Mouse (Mus musculus) midbrain, embryonic 12.5 days (tissue): Measurements from ENCODE around the gene Ssna1. TPM values are rescaled to one million over a fixed set of nuclear protein-coding genes. Genes with fewer than 3 reads are reported as not detected.
"Not testable (repeated sequence)": the region's sequence is repeated elsewhere in the genome, so short reads cannot be mapped to it uniquely, and the experiment has no call there.

ENCODE experiments used
- ATAC-seq: fragments of 200-750 bp; cut with Nextera tagmentation; 2 replicates; pipeline ENCODE4 v1.8.0; 2017; ENCODE audit warnings: low read depth, moderate TSS enrichment, moderate library complexity; ENCODE audit not compliant: low FRiP score
- H3K27ac ChIP-seq: fragments of 300-500 bp; sonication (generic); replicated peaks from 2 replicates; pipeline ENCODE4 v1.5.1; 2016; ENCODE audit warnings: mild to moderate bottlenecking
- H3K27me3 ChIP-seq: fragments of 300-500 bp; sonication (generic); 2 replicates; pipeline ENCODE4 v1.6.1; 2016; ENCODE audit warnings: mild to moderate bottlenecking
- H3K36me3 ChIP-seq: fragments of 300-500 bp; sonication (generic); 2 replicates; pipeline ENCODE4 v1.6.1; 2016
- H3K4me1 ChIP-seq: fragments of 300-500 bp; sonication (generic); 2 replicates; pipeline ENCODE4 v1.6.1; 2016
- H3K4me2 ChIP-seq: fragments of 300-500 bp; sonication (generic); replicated peaks from 2 replicates; pipeline ENCODE4 v1.6.1; 2016; ENCODE audit warnings: mild to moderate bottlenecking, moderate library complexity
- H3K4me3 ChIP-seq: fragments of 300-500 bp; sonication (generic); 2 replicates; pipeline ENCODE4 v1.5.1; 2016; ENCODE audit warnings: mild to moderate bottlenecking
- H3K9ac ChIP-seq: fragments of 300-500 bp; sonication (generic); replicated peaks from 2 replicates; pipeline ENCODE4 v1.6.1; 2016; ENCODE audit warnings: mild to moderate bottlenecking, moderate library complexity
- H3K9me3 ChIP-seq: fragments of 300-500 bp; sonication (generic); 2 replicates; pipeline ENCODE4 v1.6.1; 2016; ENCODE audit warnings: mild to moderate bottlenecking
- WGBS: fragments of 180-500 bp; shearing (Covaris S2); methylation state at CpG from one replicate; pipeline ENCODE4 v1.1.7; 2016; 5-methylcytosine and 5-hydroxymethylcytosine counted together
- polyA plus RNA-seq: library from polyadenylated mRNA; unstranded; fragments of >200 nt; fragmentation: Nextera tagmentation; extraction: Ambion mirVana; gene quantifications from 2 replicates; pipeline ENCODE4 v1.2.1, GENCODE M21; 2016

Gene Ssna1
- polyA plus RNA-seq, 1 experiment from 2014 or later: 216 TPM

DNA sequence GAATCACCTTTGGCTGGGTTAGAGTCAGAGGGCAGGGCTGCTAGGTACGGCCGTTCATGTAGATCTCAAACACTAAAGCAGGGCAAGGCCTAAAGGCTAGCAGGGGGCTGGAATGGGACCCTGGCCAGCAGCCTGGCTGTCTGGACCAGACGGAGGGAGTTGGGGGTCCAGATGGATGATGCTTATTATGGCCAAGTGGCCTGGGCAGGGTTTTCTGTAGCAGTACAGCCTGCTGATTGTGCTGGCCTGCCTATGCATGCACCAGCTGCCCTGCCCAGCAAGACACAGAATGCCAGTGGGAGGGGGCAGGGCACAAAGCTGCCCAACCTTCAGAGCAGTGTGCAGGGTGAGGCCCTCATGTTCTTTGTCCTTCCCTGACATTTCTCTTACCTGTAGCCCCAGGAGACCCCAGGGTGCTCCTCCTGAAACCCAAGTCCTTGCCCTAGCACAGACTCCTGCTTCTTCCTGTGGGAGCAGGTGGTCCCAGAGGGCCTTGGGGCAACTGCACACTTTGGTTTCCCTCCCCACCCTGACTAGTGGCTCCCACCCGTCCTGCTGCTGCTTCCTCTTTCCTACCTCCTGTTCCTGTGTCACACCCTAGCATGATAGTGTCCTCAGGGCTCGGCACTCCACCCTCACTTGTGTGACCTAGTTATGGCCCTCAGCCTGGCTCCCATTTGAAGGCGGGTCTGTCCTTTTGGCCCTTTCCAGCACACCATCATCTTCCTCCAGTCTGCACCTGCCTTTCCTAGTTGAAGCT lies 6.2 kb downstream of the Ssna1 start:
- no peaks in the 10 kb centered on the region for H3K9me3 ChIP-seq
- peaks cover 30% of the 10 kb centered on the region for H3K27me3 ChIP-seq
- no peak overlapping the region for H3K9ac ChIP-seq
- WGBS: 64% methylated on average over 6 of the region's 6 CpGs
- no peak overlapping the region for H3K27ac ChIP-seq
- peak overlapping the region; percentile 21; the same call in 1 of the 2 replicates for H3K4me2 ChIP-seq
- peak overlapping the region; percentile 4; the same call in 1 of the 2 replicates for H3K4me3 ChIP-seq
- peaks cover 61% of the 10 kb centered on the region for H3K4me1 ChIP-seq
- no peak for ATAC-seq
- H3K36me3 ChIP-seq: peaks cover 16% of the 10 kb centered on the region; the same call in 1 of the 2 replicates

DNA sequence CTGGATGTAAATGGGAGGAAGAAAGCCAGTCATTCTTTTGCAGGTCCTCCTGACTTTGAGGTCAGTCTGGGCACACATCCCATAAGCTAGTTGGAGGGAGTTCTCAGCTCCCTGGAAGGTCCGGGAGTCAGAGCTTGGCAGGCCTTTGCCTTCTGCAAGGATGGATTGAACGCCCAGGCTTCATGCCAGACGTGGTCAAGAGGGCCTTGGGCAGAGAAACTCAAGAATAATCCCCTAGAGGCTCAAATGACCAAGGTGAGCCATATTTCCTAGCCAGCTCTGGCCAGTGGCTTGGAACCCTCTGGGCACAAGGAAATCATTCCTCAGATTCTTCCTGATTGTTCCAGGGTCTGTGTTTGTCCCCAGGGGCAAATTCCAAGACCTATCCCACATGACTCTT lies 7.4 kb downstream of the Ssna1 start:
- no peak for ATAC-seq
- Histone ChIP-seq H3K9me3 (no peaks in the 10 kb centered on the region), H3K27ac (no peak overlapping the region), H3K36me3 (peaks cover 16% of the 10 kb centered on the region; the same call in 1 of the 2 replicates), H3K27me3 (peaks cover 30% of the 10 kb centered on the region), H3K4me1 (peaks cover 54% of the 10 kb centered on the region), H3K4me2 (0 out of 2 replicates have a peak overlapping the region, but pooled peaks have one; percentile 99), H3K9ac (0 out of 2 replicates have a peak overlapping the region, but pooled peaks have one; percentile 24), H3K4me3 (no peak overlapping the region)
- WGBS: 82% methylated on average over 3 of the region's 3 CpGs

DNA sequence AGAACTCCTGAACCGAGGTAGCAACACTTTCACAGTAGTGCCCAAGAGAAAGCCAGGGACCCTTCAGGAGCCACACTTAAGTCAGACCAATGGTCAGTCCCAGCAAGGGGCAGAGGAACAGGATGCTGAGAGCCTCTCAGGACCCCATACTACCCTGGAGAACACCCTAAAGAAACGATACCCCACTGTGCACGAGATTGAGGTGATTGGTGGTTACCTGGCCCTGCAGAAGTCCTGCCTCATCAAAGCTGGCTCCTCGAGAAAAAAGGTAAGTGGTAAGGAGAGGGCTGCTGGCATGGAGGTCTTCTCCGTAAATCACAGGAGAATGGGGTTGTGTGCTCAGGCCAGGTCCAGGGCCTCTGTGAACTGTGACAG lies 8.0 kb downstream of the Ssna1 start:
- H3K4me2 ChIP-seq: peak overlapping the region; percentile 99; the same call in 1 of the 2 replicates
- H3K9ac ChIP-seq: peak overlapping the region; percentile 66
- H3K36me3 ChIP-seq: peaks cover 13% of the 10 kb centered on the region; the same call in 1 of the 2 replicates
- H3K27ac ChIP-seq: no peak overlapping the region
- H3K9me3 ChIP-seq: no peaks in the 10 kb centered on the region
- peak overlapping the region; percentile 82; the same call in 1 of the 2 replicates for H3K4me3 ChIP-seq
- WGBS: 76% methylated on average over 5 of the region's 5 CpGs
- H3K4me1 ChIP-seq: peaks cover 54% of the 10 kb centered on the region
- peaks cover 30% of the 10 kb centered on the region for H3K27me3 ChIP-seq
- no peak for ATAC-seq

DNA sequence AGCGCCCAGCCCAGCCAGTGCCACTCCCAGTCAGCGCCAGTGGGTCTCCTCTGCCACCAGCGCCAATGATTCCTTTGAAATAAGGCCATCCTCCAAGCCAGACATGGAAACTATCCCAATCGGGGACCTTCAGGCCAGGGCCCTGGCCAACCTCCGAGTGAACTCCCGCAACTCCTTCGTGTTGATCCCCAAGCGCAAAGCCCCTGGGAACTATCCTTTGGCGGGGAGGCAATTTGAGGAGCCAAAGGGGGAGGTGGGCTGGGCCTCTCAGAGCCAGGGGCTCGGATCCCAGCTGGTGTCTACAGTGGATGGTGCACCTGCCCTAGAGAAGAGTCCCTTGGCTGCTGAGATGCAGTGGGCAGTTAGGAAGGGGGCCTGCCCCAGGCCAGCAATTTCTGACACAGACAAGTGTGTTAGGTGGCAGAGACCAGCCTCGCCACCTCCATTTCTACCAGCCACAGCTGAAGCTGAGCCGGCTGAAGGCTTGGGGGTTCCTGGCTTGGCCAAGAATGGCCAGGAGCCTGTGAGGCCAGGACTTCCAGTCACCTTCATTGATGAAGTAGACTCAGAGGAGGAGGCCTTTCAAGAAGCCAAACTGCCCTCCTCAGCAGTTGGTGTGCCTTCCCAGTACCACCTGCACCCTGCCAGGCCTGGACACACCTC lies 8.5 kb downstream of the Ssna1 start:
- peaks cover 30% of the 10 kb centered on the region for H3K27me3 ChIP-seq
- no peaks in the 10 kb centered on the region for H3K9me3 ChIP-seq
- 18% methylated on average over 12 of the region's 12 CpGs for WGBS
- peaks cover 7% of the 10 kb centered on the region; the same call in 1 of the 2 replicates for H3K36me3 ChIP-seq
- ATAC-seq: no peak
- H3K27ac ChIP-seq: no peak overlapping the region
- H3K9ac ChIP-seq: peak overlapping the region; percentile 66
- peaks cover 54% of the 10 kb centered on the region for H3K4me1 ChIP-seq
- peak overlapping the region; percentile 99 for H3K4me2 ChIP-seq
- H3K4me3 ChIP-seq: peak overlapping the region; percentile 82

DNA sequence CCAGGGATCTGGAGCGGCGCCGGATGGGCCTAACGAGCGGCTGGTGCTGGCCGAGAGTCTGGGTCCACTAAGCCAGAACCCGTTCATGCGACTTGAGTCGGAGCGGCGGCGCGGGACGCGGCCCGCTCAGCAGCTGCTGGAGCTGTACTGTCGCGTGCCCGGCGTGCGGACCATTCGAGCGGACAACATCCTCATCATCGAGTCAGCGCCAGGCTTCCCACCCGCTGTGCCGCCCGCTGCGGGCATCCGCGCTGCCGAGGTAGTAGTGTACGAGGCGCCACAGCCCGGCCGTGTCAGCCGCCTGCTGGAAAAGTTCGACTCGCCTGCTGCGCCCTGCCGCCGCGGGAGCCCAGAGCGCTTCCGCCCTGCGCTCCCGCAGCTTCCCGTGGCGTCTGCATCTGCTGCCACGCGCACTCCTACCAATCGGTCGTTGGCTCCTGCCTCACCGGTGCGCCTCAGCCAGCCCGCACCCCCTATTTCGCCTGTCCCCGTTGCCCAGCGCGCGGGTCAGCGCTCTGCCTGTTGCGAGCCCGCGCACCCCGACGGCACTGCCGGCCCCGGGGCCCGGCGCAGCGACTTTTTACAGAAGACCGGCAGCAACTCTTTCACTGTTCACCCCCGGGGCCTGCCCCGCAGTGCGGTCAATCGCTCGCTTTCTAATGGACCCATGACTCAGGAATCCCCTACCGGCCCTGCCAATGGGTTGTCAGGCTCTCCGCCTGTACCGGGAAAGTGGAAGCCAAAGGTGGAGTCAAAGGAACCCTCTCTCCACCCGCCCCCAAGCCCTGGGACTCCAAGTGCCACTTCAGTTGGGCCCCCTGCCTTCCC lies 9.2 kb downstream of the Ssna1 start:
- peak overlapping the region; percentile 99 for H3K4me2 ChIP-seq
- WGBS: 1% methylated on average over 72 of the region's 82 CpGs
- H3K27ac ChIP-seq: peak overlapping the region; percentile 56; the same call in 1 of the 2 replicates
- peak overlapping the region; percentile 66 for H3K9ac ChIP-seq
- H3K4me3 ChIP-seq: peak overlapping the region; percentile 82
- H3K36me3 ChIP-seq: peaks cover under 1% of the 10 kb centered on the region; the same call in 1 of the 2 replicates
- peaks cover 53% of the 10 kb centered on the region for H3K4me1 ChIP-seq
- ATAC-seq: no peak
- peaks cover 30% of the 10 kb centered on the region for H3K27me3 ChIP-seq
- H3K9me3 ChIP-seq: no peaks in the 10 kb centered on the region

DNA sequence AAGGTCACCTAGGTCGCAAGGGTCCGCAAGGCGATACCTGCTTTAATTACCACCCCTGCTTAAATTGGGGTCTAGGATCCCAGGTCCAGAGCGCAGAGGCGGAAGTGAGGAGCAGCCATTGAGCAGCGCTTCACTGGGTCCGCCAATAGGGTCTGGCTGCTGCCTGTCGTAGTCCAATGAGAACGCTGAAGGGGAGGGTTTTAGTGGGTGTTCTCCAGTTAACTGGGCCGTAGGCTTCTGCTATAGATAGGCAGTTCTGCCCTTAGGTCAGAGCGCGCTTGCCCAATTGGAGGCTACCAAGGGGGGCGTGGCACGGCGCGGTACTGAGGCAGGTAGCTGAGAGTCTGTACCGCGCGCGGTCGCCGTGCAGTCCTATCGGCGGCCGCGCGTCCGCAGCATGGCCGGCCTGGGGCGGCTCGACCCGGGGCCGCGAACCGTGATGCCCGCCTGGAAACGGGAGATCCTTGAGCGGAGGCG lies 9.9 kb downstream of the Ssna1 start, which contains the start of gene Tprn:
Gene Tprn, plus strand, starts transcription at position 328 of the 477 bp plus-strand sequence.
- under 1% methylated on average over 39 of the region's 39 CpGs for WGBS
- H3K27ac ChIP-seq: peak within 1 kb of the TSS; percentile 56
- H3K9me3 ChIP-seq: no peaks in the 10 kb centered on the region
- peak; percentile 99 for ATAC-seq
- no peaks in the 10 kb centered on the region for H3K36me3 ChIP-seq
- peak within 1 kb of the TSS; percentile 99 for H3K4me2 ChIP-seq
- peak within 1 kb of the TSS; percentile 66 for H3K9ac ChIP-seq
- H3K27me3 ChIP-seq: peaks cover 30% of the 10 kb centered on the region
- H3K4me1 ChIP-seq: peaks cover 48% of the 10 kb centered on the region
- H3K4me3 ChIP-seq: peak within 1 kb of the TSS; percentile 82

DNA sequence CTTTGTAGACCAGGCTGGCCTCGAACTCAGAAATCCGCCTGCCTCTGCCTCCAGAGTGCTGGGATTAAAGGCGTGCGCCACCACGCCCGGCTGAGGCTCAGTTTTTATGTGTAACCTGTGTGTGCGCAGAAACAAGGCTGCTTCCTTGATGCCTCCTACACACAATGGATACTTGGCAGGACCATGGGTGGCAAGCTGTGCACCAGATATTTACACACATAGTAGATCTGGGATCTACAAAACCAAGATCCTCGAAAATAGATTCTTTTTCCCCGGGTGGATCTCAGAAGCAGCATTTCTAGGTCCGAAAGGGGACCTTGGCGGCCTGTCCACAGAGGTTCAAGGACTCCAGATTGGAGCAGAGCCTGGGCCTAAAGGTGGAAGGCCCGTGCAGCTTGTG lies 10.4 kb downstream of the Ssna1 start:
- peak overlapping the region; percentile 52; the same call in 1 of the 2 replicates for H3K27ac ChIP-seq
- H3K4me1 ChIP-seq: peaks cover 43% of the 10 kb centered on the region
- no peak for ATAC-seq

DNA sequence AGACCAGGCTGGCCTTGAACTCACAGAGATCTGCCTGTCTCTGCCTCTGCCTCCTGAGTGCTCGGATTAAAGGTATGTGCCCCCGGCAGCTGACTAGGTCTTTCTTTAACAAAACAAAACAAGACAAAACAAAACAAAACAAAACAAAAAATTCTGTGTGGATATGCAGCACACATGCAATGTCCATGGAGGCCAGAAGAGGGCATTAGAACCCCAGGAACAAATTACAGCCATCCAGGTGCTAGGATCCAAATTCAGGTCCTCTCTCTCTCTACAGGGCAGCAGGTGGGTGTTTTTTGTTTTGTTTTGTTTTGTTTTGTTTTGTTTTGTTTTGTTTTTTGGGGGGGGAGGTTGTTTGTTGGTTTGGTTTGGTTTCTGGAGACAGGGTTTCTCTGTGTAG lies 13.4 kb downstream of the Ssna1 start:
- WGBS: 44% methylated on average over 2 of the region's 2 CpGs
- ATAC-seq: no peak
- no peak overlapping the region for H3K9ac ChIP-seq

More for the DNA sequence above, 10.4 kb downstream of the Ssna1 start:
- Histone ChIP-seq H3K9ac (peak overlapping the region; percentile 38; the same call in 1 of the 2 replicates), H3K36me3 (no peaks in the 10 kb centered on the region), H3K4me2 (peak overlapping the region; percentile 99), H3K27me3 (peaks cover 30% of the 10 kb centered on the region), H3K4me3 (peak overlapping the region; percentile 82), H3K9me3 (no peaks in the 10 kb centered on the region)
- WGBS: 45% methylated on average over 12 of the region's 12 CpGs

DNA sequence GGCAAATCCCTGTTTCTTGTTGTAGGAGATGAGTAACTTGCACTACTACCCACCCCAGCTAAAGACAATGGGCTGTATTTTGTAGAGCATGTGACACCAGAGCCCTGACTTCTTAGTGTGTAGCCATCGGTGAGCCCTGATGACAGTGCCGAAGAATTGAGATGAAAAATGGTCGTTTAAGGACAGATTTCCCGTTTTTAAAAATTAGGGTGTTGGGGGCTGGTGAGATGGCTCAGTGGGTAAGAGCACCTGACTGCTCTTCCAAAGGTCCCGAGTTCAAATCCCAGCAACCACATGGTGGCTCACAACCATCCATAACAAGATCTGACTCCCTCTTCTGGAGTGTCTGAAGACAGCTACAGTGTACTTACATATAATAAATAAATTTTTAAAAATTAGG lies 15.0 kb downstream of the Ssna1 start:
- H3K36me3 ChIP-seq, H3K27me3 ChIP-seq, H3K27ac ChIP-seq, H3K9ac ChIP-seq, H3K4me2 ChIP-seq, H3K9me3 ChIP-seq, H3K4me3 ChIP-seq, ATAC-seq: not testable (repeated sequence)
- H3K4me1 ChIP-seq: peaks cover 21% of the 10 kb centered on the region
- WGBS: 85% methylated on average over 5 of the region's 5 CpGs

More for the DNA sequence above, 13.4 kb downstream of the Ssna1 start:
- Histone ChIP-seq H3K27me3 (peaks cover 12% of the 10 kb centered on the region), H3K9me3 (no peaks in the 10 kb centered on the region), H3K4me2 (no peak overlapping the region), H3K4me3 (no peak overlapping the region), H3K4me1 (peaks cover 32% of the 10 kb centered on the region), H3K27ac (no peak overlapping the region), H3K36me3 (no peaks in the 10 kb centered on the region)

DNA sequence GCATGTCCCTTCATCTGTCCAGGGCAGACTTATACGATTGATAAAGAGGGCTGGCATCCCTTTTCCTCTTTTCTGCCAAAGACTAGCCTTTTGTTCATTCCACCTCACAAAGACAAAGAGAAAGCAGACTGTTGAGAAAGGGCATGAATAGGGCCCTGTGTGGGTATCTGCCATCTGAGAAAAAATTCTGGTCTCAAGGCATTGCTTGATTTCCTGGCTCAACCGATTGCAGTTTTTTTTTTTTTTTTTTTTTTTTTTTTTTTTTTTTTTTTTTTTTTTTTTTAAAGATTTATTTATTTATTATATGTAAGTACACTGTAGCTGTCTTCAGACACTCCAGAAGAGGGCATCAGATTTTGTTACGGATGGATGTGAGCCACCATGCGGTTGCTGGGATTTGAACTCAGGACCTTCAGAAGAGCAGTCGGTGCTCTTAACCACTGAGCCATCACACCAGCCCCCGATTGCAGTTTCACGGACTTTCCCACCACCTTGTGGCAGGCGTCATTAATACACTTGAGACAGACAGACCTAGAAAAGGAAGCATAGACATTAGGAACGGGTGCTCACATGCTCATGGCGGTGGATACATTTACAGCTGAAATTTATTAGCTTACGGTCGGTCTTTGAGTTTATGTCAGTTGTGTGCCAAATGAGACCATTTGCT lies 15.7 kb downstream of the Ssna1 start:
- ATAC-seq, H3K27ac ChIP-seq, H3K9me3 ChIP-seq, H3K27me3 ChIP-seq: not testable (repeated sequence)
- 62% methylated on average over 12 of the region's 12 CpGs for WGBS
- peak overlapping the region; percentile 87; the same call in 1 of the 2 replicates for H3K9ac ChIP-seq
- peaks cover 17% of the 10 kb centered on the region for H3K4me1 ChIP-seq
- peak overlapping the region; percentile 98 for H3K4me2 ChIP-seq
- H3K4me3 ChIP-seq: peak overlapping the region; percentile 99
- H3K36me3 ChIP-seq: peaks cover 11% of the 10 kb centered on the region

DNA sequence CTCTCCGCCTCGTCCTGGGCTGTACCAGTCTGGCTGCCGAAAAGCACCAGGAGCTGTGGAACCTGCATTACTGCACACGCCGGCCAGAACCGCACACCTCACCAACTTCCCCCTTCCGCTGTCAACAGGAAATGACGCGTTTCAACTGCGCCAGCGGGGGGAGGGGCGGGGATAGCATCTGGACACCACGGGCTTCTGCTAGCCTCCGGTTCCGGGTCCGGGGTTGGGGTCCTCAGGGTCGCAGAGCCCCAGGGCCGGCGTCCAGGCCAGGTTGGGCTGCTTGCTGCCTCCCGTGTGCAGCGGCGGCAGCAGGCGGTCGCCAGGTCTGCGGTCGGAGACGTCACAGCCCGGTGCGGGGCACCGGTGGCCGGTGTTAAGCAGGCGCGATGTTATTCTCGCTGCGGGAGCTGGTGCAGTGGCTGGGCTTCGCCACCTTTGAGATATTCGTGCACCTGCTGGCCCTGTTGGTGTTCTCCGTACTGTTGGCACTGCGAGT lies 16.9 kb downstream of the Ssna1 start, which contains the start of gene Tmem203:
Gene Tmem203, plus strand, starts transcription at position 156 of the 496 bp plus-strand sequence.
- Histone ChIP-seq H3K4me1 (peaks cover 17% of the 10 kb centered on the region), H3K27me3 (no peaks in the 10 kb centered on the region), H3K4me2 (peak within 1 kb of the TSS; percentile 98), H3K36me3 (peaks cover 20% of the 10 kb centered on the region), H3K27ac (peak within 1 kb of the TSS; percentile 75), H3K9me3 (no peaks in the 10 kb centered on the region), H3K4me3 (peak within 1 kb of the TSS; percentile 99), H3K9ac (peak within 1 kb of the TSS; percentile 87)
- ATAC-seq: peak; percentile 91
- under 1% methylated on average over 39 of the region's 39 CpGs for WGBS
